Mouse (Mus musculus): Measurements from ENCODE around the gene Armc2.

- no peak for TF ChIP-seq ETS1 (IDR thresholded peaks at IDR 0.05; ENCODE audit: low read depth, low read length)
- TF ChIP-seq CTCF (IDR thresholded peaks at IDR 0.05 in 2 of 3, conservative IDR thresholded peaks at IDR 0.05 in 1 of 3; ENCODE audit: control insufficient read depth in 1 of 3, insufficient read depth in 1 of 3, low read depth in 2 of 3, low read length in 3 of 3, poor library complexity in 1 of 3, severe bottlenecking in 1 of 3), result no peak
- TF ChIP-seq POLR2AphosphoS5 (IDR thresholded peaks at IDR 0.05; ENCODE audit: borderline replicate concordance, low read depth, low read length), result no peak
- no peak for TF ChIP-seq TBP (IDR thresholded peaks at IDR 0.05; ENCODE audit: low read depth, low read length)
- no peak for TF ChIP-seq HCFC1 (IDR thresholded peaks at IDR 0.05; ENCODE audit: low read depth, low read length)
- no peak for TF ChIP-seq POLR2AphosphoS2 (IDR thresholded peaks at IDR 0.05; ENCODE audit: low read length)
- TF ChIP-seq BHLHE40 (IDR thresholded peaks at IDR 0.05; ENCODE audit: borderline replicate concordance, low read depth, low read length), result no peak
- no peak for TF ChIP-seq MAX (IDR thresholded peaks at IDR 0.05; ENCODE audit: low read length)
- no peak for TF ChIP-seq CHD2 (IDR thresholded peaks at IDR 0.05; ENCODE audit: low read length)
- no peak for TF ChIP-seq MAFK (IDR thresholded peaks at IDR 0.05; ENCODE audit: borderline replicate concordance, low read depth, low read length)
- no peak for TF ChIP-seq EP300 (IDR thresholded peaks at IDR 0.05; ENCODE audit: low read depth in 1 of 2, low read length in 2 of 2)
- no peak for TF ChIP-seq POLR2A (IDR thresholded peaks at IDR 0.05; ENCODE audit: control insufficient read depth in 1 of 2, insufficient read depth in 1 of 2, low read depth in 1 of 2, low read length in 2 of 2, poor library complexity in 1 of 2)
- no peak for TF ChIP-seq UBTF (IDR thresholded peaks at IDR 0.05; ENCODE audit: borderline replicate concordance, insufficient read depth, low read depth, low read length)
- TF ChIP-seq NELFE (IDR thresholded peaks at IDR 0.05; ENCODE audit: low read depth, low read length), result no peak
Observed at GRCm38 (mm10) chr10:41978403-41979234, 39.6 kb downstream of the Armc2 start.

Measured in MEL (cell line).